Mouse (Mus musculus): Measurements from ENCODE around the gene Acyp1. TPM values are rescaled to one million over a fixed set of nuclear protein-coding genes. Genes with fewer than 3 reads are reported as not detected.

The Acyp1 gene
- 1.5 and 2.5 TPM in 2 replicates for polyA plus RNA-seq (2012; rRNA removed; ENCODE audit: low replicate concordance)

GRCm38 (mm10) chr12:85287809-85288485, at the start of gene Acyp1:
TSS of gene Acyp1 (minus strand) at chr12:85288438.

GRCm38 (mm10) chr12:85288486-85289156, 383 bp upstream of the Acyp1 start, which contains the start of gene Zc2hc1c:
TSS of gene Zc2hc1c (plus strand) at chr12:85288591.

GRCm38 (mm10) chr12:85270319-85270718, 17.9 kb downstream of the Acyp1 start, which contains the start of gene Mlh3:
TSS of gene Mlh3 (minus strand) at chr12:85270599.

Other genes with a start within 250 kb of the Acyp1 start
- gene Prox2, start 177.7 kb downstream of the Acyp1 start, polyA plus RNA-seq (2012; rRNA removed; ENCODE audit: low replicate concordance) = 0.62 and 0.65 TPM in 2 replicates
- gene Dlst, start 177.6 kb downstream of the Acyp1 start, polyA plus RNA-seq (2012; rRNA removed; ENCODE audit: low replicate concordance) = 125 and 138 TPM in 2 replicates
- gene Rps6kl1, start 137.2 kb downstream of the Acyp1 start, polyA plus RNA-seq (2012; rRNA removed; ENCODE audit: low replicate concordance) = 0.47 and 0.98 TPM in 2 replicates
- 0.60 and 0.70 TPM in 2 replicates for gene Pgf, start 110.6 kb downstream of the Acyp1 start, polyA plus RNA-seq (2012; rRNA removed; ENCODE audit: low replicate concordance)
- gene Eif2b2, start 69.0 kb downstream of the Acyp1 start, polyA plus RNA-seq (2012; rRNA removed; ENCODE audit: low replicate concordance) = 58.8 and 91.2 TPM in 2 replicates
- gene Mlh3, start 17.8 kb downstream of the Acyp1 start, polyA plus RNA-seq (2012; rRNA removed; ENCODE audit: low replicate concordance) = 0.85 and 0.93 TPM in 2 replicates
- 0.17 and 0.22 TPM in 2 replicates for gene Zc2hc1c, start 153 bp upstream of the Acyp1 start, polyA plus RNA-seq (2012; rRNA removed; ENCODE audit: low replicate concordance)
- gene Nek9, start 50.9 kb upstream of the Acyp1 start, polyA plus RNA-seq (2012; rRNA removed; ENCODE audit: low replicate concordance) = 7.3 and 8.0 TPM in 2 replicates
- gene Tmed10, start 86.4 kb upstream of the Acyp1 start, polyA plus RNA-seq (2012; rRNA removed; ENCODE audit: low replicate concordance) = 243 and 321 TPM in 2 replicates
- gene Fos, start 185.5 kb upstream of the Acyp1 start, polyA plus RNA-seq (2012; rRNA removed; ENCODE audit: low replicate concordance) = 81.3 and 338 TPM in 2 replicates